Mouse (Mus musculus) kidney, adult 2 months (tissue): Measurements from ENCODE around the gene Fxr2. TPM values are rescaled to one million over a fixed set of nuclear protein-coding genes. Genes with fewer than 3 reads are reported as not detected.

Experiments used
- DNase-seq: peaks from one replicate; pipeline ENCODE4 v3.0.0; 2021
- H3K27ac ChIP-seq: fragments of 200-500 bp; 2 replicates; pipeline ENCODE4 v1.5.1; 2012; ENCODE audit warnings: low read depth, low read length, control low read depth, inconsistent platforms; ENCODE audit not compliant: insufficient read depth
- H3K27me3 ChIP-seq: fragments of 200-500 bp; replicated peaks from 2 replicates; pipeline ENCODE4 v1.6.1; 2012; ENCODE audit warnings: mild to moderate bottlenecking, moderate library complexity, low read length, inconsistent platforms; ENCODE audit not compliant: control insufficient read depth, insufficient read depth
- H3K36me3 ChIP-seq: fragments of 200-500 bp; 2 replicates; pipeline ENCODE4 v1.6.1; 2012; ENCODE audit warnings: mild to moderate bottlenecking, moderate library complexity, low read length, inconsistent platforms; ENCODE audit not compliant: control insufficient read depth, insufficient read depth
- H3K4me1 ChIP-seq: fragments of 200-500 bp; 2 replicates; pipeline ENCODE4 v1.6.1; 2011; ENCODE audit warnings: low read length; ENCODE audit not compliant: control insufficient read depth, insufficient read depth
- H3K4me3 ChIP-seq: fragments of 200-500 bp; 2 replicates; pipeline ENCODE4 v1.5.1; 2011; ENCODE audit warnings: mild to moderate bottlenecking, low read depth, low read length, control low read depth; ENCODE audit not compliant: insufficient read depth
- CTCF ChIP-seq: fragments of 200-500 bp; conservative IDR thresholded peaks from 2 replicates; pipeline ENCODE4 v1.5.1; 2011; ENCODE audit warnings: low read depth, mild to moderate bottlenecking, control low read depth, low read length, moderate library complexity, mixed read lengths; ENCODE audit not compliant: insufficient read depth, insufficient read length
- POLR2A ChIP-seq: fragments of 200-500 bp; IDR thresholded peaks from one replicate; pipeline ENCODE4 v1.6.1; 2011; ENCODE audit warnings: low read depth, low read length, control low read depth
- WGBS: fragments of 180-500 bp; shearing (Covaris S2); methylation state at CpG from one replicate; pipeline ENCODE4 v1.1.7; 2018; 5-methylcytosine and 5-hydroxymethylcytosine counted together
- polyA plus RNA-seq: library from polyadenylated mRNA; depleted of rRNA; stranded (reverse); fragments of >200 nt; gene quantifications from 2 replicates; pipeline ENCODE4 v1.2.3, GENCODE M21; 2012

Fxr2 gene
- polyA plus RNA-seq, 1 experiment: 49.9 TPM

DNA sequence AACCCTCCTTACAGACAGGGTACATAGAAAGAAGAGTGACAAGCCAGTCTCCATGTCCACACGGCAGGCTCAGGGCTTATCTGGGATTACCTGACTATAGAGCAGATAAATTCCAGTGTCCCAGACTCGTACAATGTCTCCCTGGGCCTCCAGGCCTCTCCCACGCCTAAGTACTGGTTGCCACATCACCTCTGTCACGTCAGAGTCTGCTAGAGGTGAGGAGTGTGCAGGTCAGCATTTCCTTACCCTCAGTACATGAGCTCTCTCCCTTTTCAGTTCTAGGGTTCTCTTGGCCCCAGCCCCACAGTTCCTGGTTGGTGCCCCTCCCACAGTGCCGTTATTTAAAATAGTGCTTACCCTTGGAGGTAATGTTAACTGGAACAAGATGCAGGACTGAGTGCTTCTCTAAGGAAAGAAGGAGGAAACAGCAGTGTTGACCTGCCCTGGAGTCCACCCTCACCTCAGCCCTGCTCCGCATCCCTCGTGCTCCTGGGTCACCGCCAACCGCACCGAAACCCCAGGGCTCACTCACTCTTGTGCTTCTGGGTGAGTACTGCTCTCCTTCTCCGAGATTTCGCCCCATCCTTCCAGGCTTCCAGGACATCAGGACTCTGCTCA is 51.4 kb downstream of the Fxr2 start:
- Histone ChIP-seq H3K36me3 (no peaks in the 10 kb centered on the region), H3K4me3 (no peak overlapping the region), H3K4me1 (peaks cover 34% of the 10 kb centered on the region), H3K27ac (no peak overlapping the region), H3K27me3 (no peaks in the 10 kb centered on the region)
- no peak for DNase-seq
- no peak for TF ChIP-seq POLR2A
- no peak for TF ChIP-seq CTCF
- 80% methylated on average over 12 of the region's 12 CpGs for WGBS

DNA sequence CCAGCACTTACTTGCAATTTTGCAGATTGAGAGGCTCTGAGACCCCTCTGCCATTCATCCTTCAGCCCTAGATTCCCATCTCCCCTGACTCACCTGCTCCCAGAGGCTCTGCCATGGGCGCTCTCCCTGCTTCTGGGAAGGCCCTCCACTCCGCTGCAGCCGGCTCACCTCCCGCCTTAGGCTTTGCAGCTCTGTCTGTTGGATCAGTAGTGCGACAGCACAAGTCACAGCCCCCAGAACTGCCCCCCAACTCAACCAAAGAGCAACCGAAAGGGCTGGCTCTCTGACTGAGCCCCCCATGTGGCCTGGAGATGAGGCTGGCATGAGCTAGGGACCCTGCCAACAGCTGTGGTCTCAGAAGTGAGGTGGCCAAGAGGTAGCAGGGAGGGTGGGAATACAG is 52.1 kb downstream of the Fxr2 start:
- peaks cover 37% of the 10 kb centered on the region for H3K4me1 ChIP-seq
- WGBS: 89% methylated on average over 6 of the region's 6 CpGs
- H3K4me3 ChIP-seq: no peak overlapping the region
- H3K36me3 ChIP-seq: no peaks in the 10 kb centered on the region
- H3K27me3 ChIP-seq: no peaks in the 10 kb centered on the region
- DNase-seq: no peak
- TF ChIP-seq CTCF (no peak), POLR2A (no peak)
- H3K27ac ChIP-seq: peak overlapping the region; percentile 100

DNA sequence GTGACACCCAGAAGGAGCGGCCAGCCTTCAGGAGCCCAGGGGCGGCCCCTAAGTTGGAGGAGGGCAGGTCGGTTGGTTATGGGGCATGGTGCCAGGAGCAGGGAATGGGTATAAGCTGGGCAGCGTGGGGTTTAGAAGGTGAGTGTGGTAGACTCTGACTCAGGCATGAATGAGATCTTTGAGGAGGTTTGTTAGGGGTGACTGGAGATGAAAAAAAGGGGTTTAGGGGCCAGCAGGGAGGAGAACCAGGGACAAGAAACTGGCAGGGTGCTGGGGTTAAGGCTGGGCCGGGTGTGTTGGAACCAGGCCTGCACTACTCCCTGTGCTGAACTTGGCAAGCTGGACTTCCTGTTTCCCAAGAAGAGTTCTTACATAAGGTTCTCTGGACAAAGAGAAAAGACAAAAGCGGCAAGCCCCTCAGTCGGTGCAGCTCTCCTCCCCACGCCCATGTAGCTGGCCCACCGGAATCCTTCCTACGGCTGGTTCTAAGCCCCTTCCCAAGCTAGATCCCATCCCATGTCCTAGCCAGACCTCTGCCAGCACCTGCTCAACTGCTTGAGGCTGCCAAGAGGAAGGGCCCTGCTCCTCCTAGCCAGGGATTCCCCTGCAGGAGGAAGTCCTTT is 52.8 kb downstream of the Fxr2 start, which contains the start of gene Tnfsf13:
Gene Tnfsf13, minus strand, starts transcription at position 259 of the 623 bp plus-strand sequence.
- TF ChIP-seq POLR2A: peak; percentile 79
- TF ChIP-seq CTCF: no peak
- peak; percentile 96 for DNase-seq
- Histone ChIP-seq H3K4me3 (peak within 1 kb of the TSS; percentile 48; the same call in 1 of the 2 replicates), H3K4me1 (peaks cover 37% of the 10 kb centered on the region), H3K27me3 (no peaks in the 10 kb centered on the region), H3K36me3 (no peaks in the 10 kb centered on the region), H3K27ac (peak within 1 kb of the TSS; percentile 100)
- 23% methylated on average over 10 of the region's 10 CpGs for WGBS

DNA sequence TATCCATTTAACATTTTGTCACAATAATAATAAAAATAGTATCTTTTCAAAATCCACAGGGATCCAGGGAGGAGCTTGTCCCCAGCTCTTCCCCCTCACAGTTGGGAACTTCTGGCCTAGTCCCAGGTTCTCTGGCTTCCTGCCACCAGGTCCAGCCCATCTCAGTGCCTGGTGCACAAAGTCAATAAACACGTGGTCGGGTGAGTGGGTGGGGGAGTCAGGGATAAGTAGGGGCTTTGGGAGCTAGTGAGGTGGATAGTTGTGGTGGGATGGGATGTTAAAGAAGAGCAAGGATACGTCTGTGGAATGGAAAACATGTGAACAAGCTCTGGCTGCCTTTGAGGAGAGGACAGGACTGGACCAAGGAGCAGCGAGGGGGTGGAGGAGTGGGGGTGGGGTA is 53.6 kb downstream of the Fxr2 start:
- 8% methylated on average over 4 of the region's 4 CpGs for WGBS
- Histone ChIP-seq H3K27me3 (no peaks in the 10 kb centered on the region), H3K36me3 (no peaks in the 10 kb centered on the region), H3K4me3 (no peak overlapping the region), H3K4me1 (peaks cover 35% of the 10 kb centered on the region), H3K27ac (peak overlapping the region; percentile 100)
- peak; percentile 87 for DNase-seq
- TF ChIP-seq CTCF: no peak
- no peak for TF ChIP-seq POLR2A

DNA sequence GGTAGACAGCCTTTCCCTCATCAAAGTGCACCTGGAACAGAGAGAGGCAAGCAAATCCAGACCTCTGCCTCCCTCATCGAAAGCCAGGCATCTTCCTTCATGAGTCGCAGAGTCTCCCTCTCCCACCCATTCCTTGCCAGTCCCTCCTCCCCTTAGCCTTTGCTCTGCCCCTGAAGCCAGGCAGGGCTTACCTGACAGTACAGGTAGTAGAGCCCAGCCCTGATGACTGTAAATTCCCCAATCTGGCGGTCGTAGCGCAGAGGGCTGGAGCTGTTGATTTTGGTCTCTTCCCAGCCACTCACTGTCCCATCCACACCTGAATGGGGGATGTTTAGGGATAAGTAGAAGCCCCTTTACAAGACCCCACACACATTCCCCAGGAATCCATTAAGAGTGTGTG is 54.3 kb downstream of the Fxr2 start:
- H3K4me1 ChIP-seq: peaks cover 36% of the 10 kb centered on the region
- WGBS: 56% methylated on average over 5 of the region's 5 CpGs
- H3K27me3 ChIP-seq: no peaks in the 10 kb centered on the region
- no peak overlapping the region; the same call in 1 of the 2 replicates for H3K27ac ChIP-seq
- H3K4me3 ChIP-seq: no peak overlapping the region
- H3K36me3 ChIP-seq: no peaks in the 10 kb centered on the region
- TF ChIP-seq CTCF (no peak), POLR2A (no peak)
- no peak for DNase-seq

DNA sequence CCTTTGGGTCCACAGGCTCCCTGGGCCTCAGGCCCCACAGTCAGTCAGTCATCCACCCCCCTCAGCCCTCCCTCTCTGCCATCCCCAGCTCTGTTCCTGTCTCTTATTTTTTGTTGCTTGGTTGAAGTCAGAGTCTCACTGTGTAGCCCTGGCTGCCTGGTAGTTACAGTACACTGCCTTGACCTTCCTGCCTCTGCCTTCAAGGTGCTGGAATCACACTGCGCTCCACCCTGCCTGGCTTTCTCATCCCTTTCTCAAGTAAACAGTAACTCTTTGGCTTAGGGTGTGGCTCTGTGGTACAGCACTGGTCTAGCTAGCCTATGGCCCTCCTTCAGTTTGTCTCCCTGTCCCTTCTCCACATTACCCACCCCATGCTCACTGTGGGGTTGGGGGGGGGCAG is 57.1 kb downstream of the Fxr2 start:
- 62% methylated on average over 1 of the region's 1 CpGs for WGBS
- Histone ChIP-seq H3K27ac (peak overlapping the region; percentile 47; the same call in 1 of the 2 replicates), H3K36me3 (no peaks in the 10 kb centered on the region), H3K4me1 (peaks cover 40% of the 10 kb centered on the region), H3K4me3 (no peak overlapping the region), H3K27me3 (no peaks in the 10 kb centered on the region)
- TF ChIP-seq POLR2A (no peak), CTCF (no peak)
- peak; percentile 81 for DNase-seq

DNA sequence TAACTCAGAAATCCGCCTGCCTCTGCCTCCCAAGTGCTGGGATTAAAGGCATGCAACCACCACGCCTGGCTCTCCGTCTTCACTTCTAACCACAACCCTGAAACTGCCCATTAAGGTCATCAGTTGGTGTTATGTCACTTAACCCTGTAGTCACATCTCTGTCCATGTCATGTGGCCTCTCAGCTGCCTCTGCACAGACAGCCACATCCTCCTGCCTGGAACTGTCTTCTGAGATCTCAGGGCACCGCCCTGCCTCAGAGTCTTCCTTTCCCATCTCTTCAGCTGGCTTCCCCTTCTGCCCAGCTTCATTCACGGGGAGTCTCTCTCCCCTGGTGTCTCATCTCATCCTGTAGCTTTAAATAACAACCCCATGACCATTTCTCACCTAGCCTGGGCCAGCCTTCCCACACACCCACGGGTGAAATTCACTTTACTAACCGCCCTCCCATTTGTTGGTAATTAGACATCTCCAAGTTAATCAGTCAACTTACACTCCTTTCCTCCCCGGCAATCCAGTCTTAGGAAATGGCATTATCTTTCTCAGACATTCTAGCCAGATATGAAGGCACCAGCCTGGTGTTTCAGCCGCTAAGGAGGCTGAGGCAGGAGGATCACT is 59.5 kb downstream of the Fxr2 start:
- WGBS: 59% methylated on average over 9 of the region's 9 CpGs
- DNase-seq: peak; percentile 65
- no peak for TF ChIP-seq CTCF
- TF ChIP-seq POLR2A: no peak

More for the DNA sequence above, 59.5 kb downstream of the Fxr2 start:
- no peaks in the 10 kb centered on the region for H3K27me3 ChIP-seq
- H3K27ac ChIP-seq: peak overlapping the region; percentile 78
- H3K4me1 ChIP-seq: peaks cover 26% of the 10 kb centered on the region
- no peaks in the 10 kb centered on the region for H3K36me3 ChIP-seq
- H3K4me3 ChIP-seq: no peak overlapping the region
